Mouse (Mus musculus): ENCODE measurements at regions not wholly inside any gene's neighbourhood (a gene's known extent, or its start where the extent isn't known, plus 50 kb on each side); places are given as distances from the start of the nearest gene placed in this dataset.

- no peak for ATAC-seq (ENCODE audit: low FRiP score, low TSS enrichment)
- WGBS, result 64% methylated on average over 10 of the region's 10 CpGs
Measured at GRCm38 (mm10) chr16:52508633-52509379, 54.9 kb upstream of the Alcam start.

More at GRCm38 (mm10) chr16:52508633-52509379, 54.9 kb upstream of the Alcam start:
- Histone ChIP-seq H3K36me3 (ENCODE audit: insufficient read depth, low read length) (no peaks in the 10 kb centered on the region), H3K4me2 (replicated peaks; ENCODE audit: low read depth, low read length) (no peak overlapping the region), H3K9ac (replicated peaks; ENCODE audit: low read length) (no peak overlapping the region), H3K9me3 (ENCODE audit: low read length) (no peaks in the 10 kb centered on the region), H3K27ac (ENCODE audit: low read length) (no peak overlapping the region), H3K4me1 (ENCODE audit: insufficient read depth, low read length) (no peaks in the 10 kb centered on the region), H3K27me3 (ENCODE audit: insufficient read depth, low read length) (no peaks in the 10 kb centered on the region), H3K4me3 (ENCODE audit: low read length) (no peak overlapping the region)

Data from kidney, embryonic 16.5 days (tissue).